Mouse (Mus musculus): ENCODE measurements around the gene Agap3. TPM values are rescaled to one million over a fixed set of nuclear protein-coding genes. Genes with fewer than 3 reads are reported as not detected.

Gene Agap3
- polyA plus RNA-seq (2014; fragmentation: Nextera tagmentation; extraction: Ambion mirVana): 31.5 and 33.9 TPM in 2 replicates

DNA sequence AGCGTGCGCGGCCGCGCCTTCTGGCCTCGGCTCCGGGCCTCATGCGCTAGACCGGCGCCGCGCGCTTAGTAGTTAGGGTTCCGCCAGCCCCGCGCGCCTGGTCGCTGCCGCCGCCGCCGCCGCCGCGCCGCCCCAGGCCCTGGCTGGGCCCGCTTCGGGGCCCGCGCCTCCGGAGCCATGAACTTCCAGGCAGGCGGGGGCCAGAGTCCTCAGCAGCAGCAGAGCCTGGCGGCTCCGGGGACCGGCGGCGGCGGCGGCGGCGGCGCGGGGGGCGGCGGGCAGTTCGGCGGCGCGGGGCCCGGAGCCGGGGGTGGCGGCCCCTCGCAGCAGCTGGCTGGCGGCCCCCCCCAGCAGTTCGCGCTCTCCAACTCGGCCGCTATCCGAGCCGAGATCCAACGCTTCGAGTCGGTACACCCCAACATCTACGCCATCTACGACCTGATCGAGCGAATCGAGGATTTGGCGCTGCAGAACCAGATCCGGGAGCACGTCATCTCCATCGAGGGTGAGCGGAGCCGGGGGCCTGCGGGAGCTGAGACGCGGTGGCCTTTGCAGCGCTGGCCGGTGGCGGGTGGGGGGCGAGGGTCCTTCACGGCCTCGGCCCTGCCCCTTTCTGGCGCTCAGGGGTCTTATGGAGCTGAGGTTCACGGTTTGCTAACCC is at the start of gene Agap3:
Gene Agap3 (plus strand): TSS at position 148 of the 661 bp plus-strand sequence.
- Histone ChIP-seq H3K9me3 (ENCODE audit: control insufficient read depth, low read length) (no peaks in the 10 kb centered on the region), H3K4me2 (ENCODE audit: low read depth, low read length) (peak within 1 kb of the TSS; percentile 95), H3K27ac (replicated peaks; ENCODE audit: low read depth, low read length) (peak within 1 kb of the TSS; percentile 91), H3K4me3 (ENCODE audit: low read depth, low read length) (peak within 1 kb of the TSS; percentile 76), H3K36me3 (ENCODE audit: control insufficient read depth, insufficient read depth, low read length) (no peaks in the 10 kb centered on the region), H3K4me1 (ENCODE audit: control insufficient read depth, insufficient read depth, low read length) (peaks cover 22% of the 10 kb centered on the region), H3K9ac (ENCODE audit: low read depth, low read length) (peak within 1 kb of the TSS; percentile 90), H3K27me3 (replicated peaks; ENCODE audit: control insufficient read depth, insufficient read depth, low read length) (no peaks in the 10 kb centered on the region)
- DNase-seq (ENCODE audit: low spot score): peak; percentile 49
- ATAC-seq (ENCODE audit: low read depth): peak; percentile 2; the same call in 1 of the 2 replicates
- 4% methylated on average over 5 of the region's 85 CpGs for WGBS

DNA sequence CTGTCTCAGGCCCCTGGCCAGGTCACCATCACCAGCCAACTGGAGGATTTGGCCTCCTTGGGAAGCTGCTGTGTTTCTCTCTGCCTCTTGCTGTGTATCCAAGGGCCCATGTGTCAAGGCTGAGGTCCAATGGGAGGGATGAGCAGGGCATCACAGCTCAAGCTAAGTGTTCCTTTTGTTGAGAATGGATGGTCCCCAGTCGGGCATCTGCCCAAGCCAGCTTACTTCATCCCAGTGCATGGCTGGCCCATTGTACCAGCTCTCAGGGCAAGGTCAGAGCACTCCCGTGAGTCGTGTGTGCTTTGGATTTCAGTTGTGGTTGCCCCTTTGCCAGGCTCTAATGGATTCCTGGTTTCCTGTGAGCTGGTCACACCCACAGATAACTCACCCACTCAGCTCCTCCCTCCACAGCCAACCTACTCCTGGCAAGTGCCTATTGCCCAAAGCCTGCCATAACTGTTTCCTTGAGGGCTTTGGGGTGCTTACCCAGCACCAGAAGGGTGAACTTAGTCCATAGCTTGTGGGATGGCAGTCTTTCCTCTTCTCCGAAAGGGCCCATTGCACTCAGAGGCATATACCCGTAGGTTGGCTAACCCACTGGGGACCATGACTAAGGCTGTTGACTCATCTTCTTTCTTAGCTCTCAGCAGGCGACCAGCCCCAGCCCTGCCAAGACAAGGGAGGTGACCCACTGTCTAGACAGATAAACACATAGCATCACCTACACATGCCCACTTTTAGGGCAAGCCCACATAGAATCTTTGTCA is 47.2 kb upstream of the Agap3 start:
- Histone ChIP-seq H3K4me1 (ENCODE audit: control insufficient read depth, insufficient read depth, low read length) (no peaks in the 10 kb centered on the region), H3K4me3 (ENCODE audit: low read depth, low read length) (no peak overlapping the region), H3K4me2 (ENCODE audit: low read depth, low read length) (no peak overlapping the region), H3K27me3 (replicated peaks; ENCODE audit: control insufficient read depth, insufficient read depth, low read length) (no peaks in the 10 kb centered on the region), H3K9ac (ENCODE audit: low read depth, low read length) (no peak overlapping the region), H3K36me3 (ENCODE audit: control insufficient read depth, insufficient read depth, low read length) (peaks cover 43% of the 10 kb centered on the region; the same call in 1 of the 2 replicates), H3K9me3 (ENCODE audit: control insufficient read depth, low read length) (no peaks in the 10 kb centered on the region), H3K27ac (replicated peaks; ENCODE audit: low read depth, low read length) (no peak overlapping the region)
- 83% methylated on average over 6 of the region's 6 CpGs for WGBS
- DNase-seq (ENCODE audit: low spot score) (no peak), ATAC-seq (ENCODE audit: low read depth) (no peak)

DNA sequence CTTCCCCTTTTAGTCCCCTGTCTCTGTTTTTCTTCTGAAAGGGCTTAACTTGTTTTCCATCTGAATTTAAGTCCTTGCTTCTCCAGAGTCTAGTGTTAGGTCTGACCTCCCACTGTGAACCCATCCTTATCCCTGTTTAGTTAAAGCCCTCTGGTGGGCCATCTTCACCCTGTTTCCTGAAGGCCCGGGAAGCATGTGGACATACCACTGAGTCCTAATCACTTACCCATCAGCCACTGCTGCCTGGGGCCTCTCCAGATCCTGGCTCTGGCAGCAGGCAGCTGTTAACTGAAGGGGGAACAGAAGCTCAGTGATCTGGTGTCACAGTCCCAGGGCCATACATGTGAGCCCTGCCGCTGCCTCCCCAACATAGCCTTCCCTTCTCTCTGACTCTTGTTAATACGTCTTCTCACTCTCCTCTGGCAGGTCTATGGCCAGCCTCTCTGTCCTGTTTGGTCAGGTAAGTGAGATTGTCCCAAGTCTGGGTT is 46.5 kb upstream of the Agap3 start:
- Histone ChIP-seq H3K27ac (replicated peaks; ENCODE audit: low read depth, low read length) (no peak overlapping the region), H3K27me3 (replicated peaks; ENCODE audit: control insufficient read depth, insufficient read depth, low read length) (no peaks in the 10 kb centered on the region), H3K4me3 (ENCODE audit: low read depth, low read length) (no peak overlapping the region), H3K9me3 (ENCODE audit: control insufficient read depth, low read length) (no peaks in the 10 kb centered on the region), H3K4me2 (ENCODE audit: low read depth, low read length) (no peak overlapping the region), H3K36me3 (ENCODE audit: control insufficient read depth, insufficient read depth, low read length) (peaks cover 43% of the 10 kb centered on the region; the same call in 1 of the 2 replicates), H3K4me1 (ENCODE audit: control insufficient read depth, insufficient read depth, low read length) (no peaks in the 10 kb centered on the region), H3K9ac (ENCODE audit: low read depth, low read length) (no peak overlapping the region)
- 74% methylated on average over 3 of the region's 3 CpGs for WGBS
- no peak for DNase-seq (ENCODE audit: low spot score)
- ATAC-seq (ENCODE audit: low read depth): no peak

DNA sequence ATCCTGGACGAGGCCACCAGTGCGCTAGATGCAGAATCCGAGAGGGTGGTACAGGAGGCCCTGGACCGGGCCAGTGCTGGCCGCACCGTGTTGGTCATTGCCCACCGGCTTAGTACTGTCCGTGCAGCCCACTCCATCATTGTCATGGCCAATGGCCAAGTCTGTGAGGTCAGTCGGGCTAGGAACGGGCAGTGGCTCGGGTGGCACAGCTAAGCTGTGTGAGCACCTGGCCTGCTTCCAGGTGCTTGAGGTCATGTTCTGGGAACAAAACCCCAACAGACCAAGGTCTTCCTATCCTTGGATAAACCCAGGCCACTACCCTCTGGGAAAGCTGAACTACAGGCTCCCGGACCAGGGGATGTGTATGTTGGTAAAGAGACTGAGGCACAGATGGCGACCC is 43.3 kb upstream of the Agap3 start:
- H3K4me3 ChIP-seq (ENCODE audit: low read depth, low read length): no peak overlapping the region
- DNase-seq (ENCODE audit: low spot score) (no peak), ATAC-seq (ENCODE audit: low read depth) (no peak)
- H3K27me3 ChIP-seq (replicated peaks; ENCODE audit: control insufficient read depth, insufficient read depth, low read length): no peaks in the 10 kb centered on the region
- H3K36me3 ChIP-seq (ENCODE audit: control insufficient read depth, insufficient read depth, low read length): peaks cover 23% of the 10 kb centered on the region; the same call in 1 of the 2 replicates
- no peak overlapping the region for H3K4me2 ChIP-seq (ENCODE audit: low read depth, low read length)
- peaks cover 9% of the 10 kb centered on the region for H3K4me1 ChIP-seq (ENCODE audit: control insufficient read depth, insufficient read depth, low read length)
- no peak overlapping the region for H3K9ac ChIP-seq (ENCODE audit: low read depth, low read length)
- no peaks in the 10 kb centered on the region for H3K9me3 ChIP-seq (ENCODE audit: control insufficient read depth, low read length)
- 92% methylated on average over 12 of the region's 13 CpGs for WGBS
- H3K27ac ChIP-seq (replicated peaks; ENCODE audit: low read depth, low read length): no peak overlapping the region

DNA sequence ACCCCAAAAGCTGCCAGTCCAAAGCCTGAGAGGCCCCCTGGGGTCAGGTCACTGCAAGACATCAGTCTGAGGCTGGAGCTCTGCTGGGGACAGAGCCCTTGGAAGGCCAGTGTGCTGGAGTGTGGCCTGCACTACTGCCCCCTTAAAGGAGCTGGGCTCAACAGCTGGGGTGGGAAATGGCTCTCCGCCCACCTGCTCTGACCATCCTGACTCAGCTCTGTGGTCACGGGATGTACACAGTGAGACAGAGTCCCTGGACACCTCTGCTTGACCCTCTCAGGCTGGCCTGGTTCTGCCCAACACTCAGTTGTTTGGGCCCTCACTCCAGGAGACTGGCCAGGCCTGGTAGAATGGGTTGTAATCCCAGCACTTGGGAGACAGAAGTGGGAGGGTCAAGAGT is 42.5 kb upstream of the Agap3 start:
- Histone ChIP-seq H3K9ac (ENCODE audit: low read depth, low read length) (no peak overlapping the region), H3K4me3 (ENCODE audit: low read depth, low read length) (no peak overlapping the region), H3K4me1 (ENCODE audit: control insufficient read depth, insufficient read depth, low read length) (peaks cover 13% of the 10 kb centered on the region), H3K27ac (replicated peaks; ENCODE audit: low read depth, low read length) (no peak overlapping the region), H3K4me2 (ENCODE audit: low read depth, low read length) (no peak overlapping the region), H3K27me3 (replicated peaks; ENCODE audit: control insufficient read depth, insufficient read depth, low read length) (no peaks in the 10 kb centered on the region), H3K36me3 (ENCODE audit: control insufficient read depth, insufficient read depth, low read length) (peaks cover 23% of the 10 kb centered on the region; the same call in 1 of the 2 replicates), H3K9me3 (ENCODE audit: control insufficient read depth, low read length) (no peaks in the 10 kb centered on the region)
- ATAC-seq (ENCODE audit: low read depth) (no peak), DNase-seq (ENCODE audit: low spot score) (no peak)
- 75% methylated on average over 1 of the region's 2 CpGs for WGBS

DNA sequence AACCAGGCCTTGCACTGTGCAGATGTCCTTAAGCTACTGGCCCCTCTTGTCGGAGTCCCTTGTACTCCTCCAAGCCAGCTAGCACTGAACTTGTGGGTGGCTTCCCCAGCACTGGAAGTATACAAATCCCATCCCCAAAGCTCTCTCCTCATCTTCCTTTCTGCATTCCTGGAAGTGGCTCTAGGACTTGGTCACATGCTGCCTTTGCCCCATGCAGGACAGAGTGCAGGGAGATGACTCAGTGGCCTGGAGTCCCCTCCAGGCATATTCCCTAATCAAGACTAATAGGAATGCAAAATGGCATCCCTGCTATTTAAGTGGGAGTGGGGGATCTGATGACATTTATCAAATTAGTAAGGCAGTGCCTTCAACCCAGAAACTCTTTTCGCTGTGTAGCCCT is 39.9 kb upstream of the Agap3 start:
- H3K9ac ChIP-seq (ENCODE audit: low read depth, low read length): no peak overlapping the region
- H3K4me2 ChIP-seq (ENCODE audit: low read depth, low read length): no peak overlapping the region
- H3K9me3 ChIP-seq (ENCODE audit: control insufficient read depth, low read length): no peaks in the 10 kb centered on the region
- no peak overlapping the region for H3K4me3 ChIP-seq (ENCODE audit: low read depth, low read length)
- H3K27me3 ChIP-seq (replicated peaks; ENCODE audit: control insufficient read depth, insufficient read depth, low read length): no peaks in the 10 kb centered on the region
- DNase-seq (ENCODE audit: low spot score) (no peak), ATAC-seq (ENCODE audit: low read depth) (no peak)
- H3K27ac ChIP-seq (replicated peaks; ENCODE audit: low read depth, low read length): no peak overlapping the region
- WGBS: 91% methylated on average over 2 of the region's 2 CpGs
- peaks cover 7% of the 10 kb centered on the region; the same call in 1 of the 2 replicates for H3K36me3 ChIP-seq (ENCODE audit: control insufficient read depth, insufficient read depth, low read length)
- peaks cover 19% of the 10 kb centered on the region for H3K4me1 ChIP-seq (ENCODE audit: control insufficient read depth, insufficient read depth, low read length)

DNA sequence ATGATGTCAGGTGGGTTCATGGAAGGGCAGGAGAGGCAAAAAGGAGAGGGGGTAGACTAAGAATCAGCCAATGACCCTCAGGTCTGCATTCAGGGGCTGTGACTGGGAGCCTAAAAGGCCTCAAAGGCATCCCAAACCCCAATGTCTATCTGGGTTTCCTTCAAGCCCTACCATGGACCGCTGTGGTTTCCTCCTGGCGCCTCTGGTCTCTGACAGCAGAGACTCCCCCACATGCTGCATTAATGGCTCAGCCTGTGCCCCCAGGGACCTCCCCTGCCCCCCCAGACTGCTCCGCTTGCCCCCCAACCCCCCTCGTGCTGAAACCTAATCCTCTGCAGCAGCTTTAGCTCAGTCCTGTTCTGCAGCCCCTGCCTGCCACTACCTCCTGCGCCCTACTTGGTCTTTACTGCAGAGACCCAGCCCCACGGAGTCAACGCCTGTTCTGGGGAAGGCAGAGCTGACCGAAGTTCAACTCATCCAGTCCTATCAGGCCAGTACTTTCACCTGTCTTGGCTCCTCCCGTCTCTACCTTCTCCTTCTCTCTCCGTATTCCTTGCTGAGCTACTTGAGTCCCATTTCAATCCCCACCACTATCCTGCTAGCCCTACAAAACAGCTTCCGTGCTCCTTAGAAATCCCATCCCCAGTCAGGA is 38.8 kb upstream of the Agap3 start, which contains the start of gene Asic3:
Gene Asic3 (plus strand): TSS at position 351 of the 652 bp plus-strand sequence.
- ATAC-seq (ENCODE audit: low read depth): peak; percentile 15; the same call in 1 of the 2 replicates
- Histone ChIP-seq H3K36me3 (ENCODE audit: control insufficient read depth, insufficient read depth, low read length) (peaks cover 8% of the 10 kb centered on the region; the same call in 1 of the 2 replicates), H3K9me3 (ENCODE audit: control insufficient read depth, low read length) (no peaks in the 10 kb centered on the region), H3K27ac (replicated peaks; ENCODE audit: low read depth, low read length) (peak within 1 kb of the TSS; percentile 28; the same call in 1 of the 2 replicates), H3K4me2 (ENCODE audit: low read depth, low read length) (no peak within 1 kb of the TSS; the same call in 1 of the 2 replicates), H3K27me3 (replicated peaks; ENCODE audit: control insufficient read depth, insufficient read depth, low read length) (no peaks in the 10 kb centered on the region), H3K4me3 (ENCODE audit: low read depth, low read length) (no peak within 1 kb of the TSS), H3K9ac (ENCODE audit: low read depth, low read length) (peak within 1 kb of the TSS; percentile 40; the same call in 1 of the 2 replicates), H3K4me1 (ENCODE audit: control insufficient read depth, insufficient read depth, low read length) (peaks cover 19% of the 10 kb centered on the region)
- DNase-seq (ENCODE audit: low spot score): peak; percentile 42
- WGBS: 18% methylated on average over 11 of the region's 11 CpGs

DNA sequence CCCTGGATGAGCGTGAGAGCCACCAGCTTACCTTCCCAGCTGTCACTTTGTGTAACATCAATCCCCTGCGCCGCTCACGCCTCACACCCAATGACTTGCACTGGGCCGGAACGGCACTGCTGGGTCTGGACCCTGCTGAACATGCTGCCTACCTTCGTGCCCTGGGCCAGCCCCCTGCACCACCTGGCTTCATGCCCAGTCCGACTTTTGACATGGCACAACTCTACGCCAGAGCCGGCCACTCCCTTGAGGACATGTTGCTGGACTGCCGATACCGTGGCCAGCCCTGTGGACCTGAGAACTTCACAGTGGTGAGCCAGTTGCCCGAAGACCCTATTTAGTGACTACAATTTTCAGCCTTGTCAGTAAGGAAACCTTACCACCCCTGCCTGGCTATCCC is 38.0 kb upstream of the Agap3 start:
- no peak overlapping the region for H3K4me2 ChIP-seq (ENCODE audit: low read depth, low read length)
- H3K9ac ChIP-seq (ENCODE audit: low read depth, low read length): no peak overlapping the region
- no peak for DNase-seq (ENCODE audit: low spot score)
- H3K9me3 ChIP-seq (ENCODE audit: control insufficient read depth, low read length): no peaks in the 10 kb centered on the region
- no peak for ATAC-seq (ENCODE audit: low read depth)
- H3K27ac ChIP-seq (replicated peaks; ENCODE audit: low read depth, low read length): no peak overlapping the region
- H3K36me3 ChIP-seq (ENCODE audit: control insufficient read depth, insufficient read depth, low read length): peaks cover 16% of the 10 kb centered on the region; the same call in 1 of the 2 replicates
- 71% methylated on average over 13 of the region's 13 CpGs for WGBS
- no peak overlapping the region for H3K4me3 ChIP-seq (ENCODE audit: low read depth, low read length)
- peaks cover 19% of the 10 kb centered on the region for H3K4me1 ChIP-seq (ENCODE audit: control insufficient read depth, insufficient read depth, low read length)
- no peaks in the 10 kb centered on the region for H3K27me3 ChIP-seq (replicated peaks; ENCODE audit: control insufficient read depth, insufficient read depth, low read length)
